Mouse (Mus musculus) limb, embryonic 15.5 days (tissue): ENCODE results near the gene Cst6. TPM values are rescaled to one million over a fixed set of nuclear protein-coding genes. Genes with fewer than 3 reads are reported as not detected.

ENCODE experiments used
- ATAC-seq: fragments of 200-750 bp; cut with Nextera tagmentation; 2 replicates; pipeline ENCODE4 v1.8.0; 2017; ENCODE audit warnings: low read depth, moderate TSS enrichment; ENCODE audit not compliant: insufficient number of reproducible peaks, low FRiP score, low TSS enrichment
- H3K27ac ChIP-seq: fragments of 300-500 bp; sonication (generic); 2 replicates; pipeline ENCODE4 v1.5.1; 2015; ENCODE audit warnings: moderate library complexity, mild to moderate bottlenecking, inconsistent platforms
- H3K27me3 ChIP-seq: fragments of 300-500 bp; sonication (generic); 2 replicates; pipeline ENCODE4 v1.6.1; 2015; ENCODE audit warnings: inconsistent platforms
- H3K36me3 ChIP-seq: fragments of 300-500 bp; sonication (generic); 2 replicates; pipeline ENCODE4 v1.6.1; 2015; ENCODE audit warnings: inconsistent platforms
- H3K4me1 ChIP-seq: fragments of 300-500 bp; sonication (generic); 2 replicates; pipeline ENCODE4 v1.6.1; 2015; ENCODE audit warnings: inconsistent platforms
- H3K4me2 ChIP-seq: fragments of 300-500 bp; sonication (generic); 2 replicates; pipeline ENCODE4 v1.6.1; 2015; ENCODE audit warnings: mild to moderate bottlenecking, inconsistent platforms
- H3K4me3 ChIP-seq: fragments of 300-500 bp; sonication (generic); 2 replicates; pipeline ENCODE4 v1.5.1; 2015; ENCODE audit warnings: mild to moderate bottlenecking, inconsistent platforms
- H3K9ac ChIP-seq: fragments of 300-500 bp; sonication (generic); 2 replicates; pipeline ENCODE4 v1.6.1; 2015; ENCODE audit warnings: inconsistent platforms
- H3K9me3 ChIP-seq: fragments of 300-500 bp; sonication (generic); 2 replicates; pipeline ENCODE4 v1.6.1; 2016; ENCODE audit warnings: inconsistent platforms
- WGBS: fragments of 180-500 bp; shearing (Covaris S2); methylation state at CpG from one replicate; pipeline ENCODE4 v1.1.7; 2015; 5-methylcytosine and 5-hydroxymethylcytosine counted together
- polyA plus RNA-seq: library from polyadenylated mRNA; unstranded; fragments of >200 nt; fragmentation: Nextera tagmentation; extraction: Ambion mirVana; gene quantifications from 2 replicates; pipeline ENCODE4 v1.2.1, GENCODE M21; 2015

Gene Cst6
- polyA plus RNA-seq, 1 experiment from 2014 or later = 40.0 TPM

DNA sequence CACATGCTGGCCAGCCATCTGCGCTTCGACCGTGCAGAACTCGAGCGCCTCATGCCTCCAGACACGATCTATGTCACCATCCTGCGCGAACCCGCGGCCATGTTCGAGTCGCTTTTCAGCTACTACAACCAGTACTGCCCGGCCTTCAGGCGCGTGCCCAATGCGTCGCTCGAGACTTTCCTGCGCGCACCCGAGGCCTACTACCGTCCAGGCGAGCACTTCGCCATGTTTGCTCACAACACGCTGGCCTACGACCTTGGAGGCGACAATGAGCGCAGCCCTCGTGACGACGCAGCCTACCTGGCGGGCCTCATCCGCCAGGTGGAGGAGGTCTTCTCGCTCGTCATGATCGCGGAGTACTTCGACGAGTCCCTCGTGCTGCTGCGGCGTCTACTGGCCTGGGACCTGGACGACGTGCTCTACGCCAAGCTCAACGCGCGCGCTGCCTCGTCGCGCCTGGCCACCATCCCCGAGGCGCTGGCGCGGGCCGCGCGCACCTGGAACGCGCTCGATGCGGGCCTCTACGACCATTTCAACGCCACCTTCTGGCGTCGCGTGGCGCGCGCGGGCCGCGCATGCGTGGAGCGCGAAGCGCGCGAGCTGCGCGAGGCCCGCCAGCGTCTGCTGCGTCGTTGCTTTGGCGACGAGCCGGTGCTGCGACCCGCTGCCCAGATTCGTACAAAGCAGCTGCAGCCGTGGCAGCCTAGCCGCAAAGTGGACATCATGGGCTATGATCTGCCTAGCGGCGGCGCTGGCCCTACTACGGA, 42.2 kb downstream of the Cst6 start:
- Histone ChIP-seq H3K27me3 (peaks cover 10% of the 10 kb centered on the region; the same call in 1 of the 2 replicates), H3K4me1 (peaks cover 11% of the 10 kb centered on the region; the same call in 1 of the 2 replicates), H3K9me3 (no peaks in the 10 kb centered on the region), H3K27ac (no peak overlapping the region), H3K4me3 (peak overlapping the region; percentile 33), H3K9ac (no peak overlapping the region), H3K4me2 (peak overlapping the region; percentile 50), H3K36me3 (peaks cover 19% of the 10 kb centered on the region; the same call in 1 of the 2 replicates)
- 41% methylated on average over 97 of the region's 98 CpGs for WGBS
- no peak for ATAC-seq

DNA sequence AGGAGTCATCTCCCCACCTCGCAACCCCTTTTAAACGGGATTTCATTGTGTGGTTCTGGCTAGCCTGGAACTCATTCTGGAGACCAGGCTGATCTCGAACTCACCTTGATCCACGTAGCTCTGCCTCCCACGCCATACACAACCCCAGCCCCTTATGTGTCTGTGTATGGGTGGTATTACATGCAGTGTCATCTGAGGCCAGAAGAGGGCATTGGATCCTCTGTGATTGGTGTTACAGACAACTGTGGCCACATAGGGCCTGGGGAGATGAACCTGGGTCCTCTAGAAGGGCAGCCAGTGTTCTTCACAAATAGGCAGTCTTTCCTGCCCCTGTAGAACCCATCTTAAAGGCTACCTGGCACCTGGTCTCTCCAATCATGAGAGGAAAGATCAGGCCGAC, 43.1 kb downstream of the Cst6 start:
- Histone ChIP-seq H3K27me3 (peaks cover 10% of the 10 kb centered on the region; the same call in 1 of the 2 replicates), H3K9ac (no peak overlapping the region), H3K4me1 (peaks cover 11% of the 10 kb centered on the region; the same call in 1 of the 2 replicates), H3K9me3 (no peaks in the 10 kb centered on the region), H3K4me2 (no peak overlapping the region), H3K4me3 (no peak overlapping the region), H3K27ac (no peak overlapping the region), H3K36me3 (peaks cover 19% of the 10 kb centered on the region; the same call in 1 of the 2 replicates)
- no peak for ATAC-seq
- WGBS = 84% methylated on average over 6 of the region's 6 CpGs

GRCm38 (mm10) chr19:5302455-5302854, 46.9 kb downstream of the Cst6 start:
- no peak for ATAC-seq
- no peak overlapping the region for H3K4me2 ChIP-seq
- WGBS = 22% methylated on average over 4 of the region's 4 CpGs
- H3K9me3 ChIP-seq = no peaks in the 10 kb centered on the region
- H3K36me3 ChIP-seq = peaks cover 19% of the 10 kb centered on the region; the same call in 1 of the 2 replicates
- peaks cover 7% of the 10 kb centered on the region; the same call in 1 of the 2 replicates for H3K27me3 ChIP-seq
- H3K4me1 ChIP-seq = peaks cover 26% of the 10 kb centered on the region
- no peak overlapping the region for H3K9ac ChIP-seq
- no peak overlapping the region for H3K27ac ChIP-seq
- H3K4me3 ChIP-seq = no peak overlapping the region

GRCm38 (mm10) chr19:5300588-5300987, 48.8 kb downstream of the Cst6 start:
- no peak overlapping the region for H3K4me3 ChIP-seq
- H3K4me1 ChIP-seq = peaks cover 30% of the 10 kb centered on the region
- H3K9me3 ChIP-seq = no peaks in the 10 kb centered on the region
- no peak overlapping the region for H3K4me2 ChIP-seq
- no peak overlapping the region for H3K9ac ChIP-seq
- no peak for ATAC-seq
- H3K27me3 ChIP-seq = no peaks in the 10 kb centered on the region
- 0 out of 2 replicates have a peak, but pooled peaks cover 4% of the 10 kb centered on the region for H3K36me3 ChIP-seq
- 58% methylated on average over 6 of the region's 6 CpGs for WGBS
- no peak overlapping the region for H3K27ac ChIP-seq

DNA sequence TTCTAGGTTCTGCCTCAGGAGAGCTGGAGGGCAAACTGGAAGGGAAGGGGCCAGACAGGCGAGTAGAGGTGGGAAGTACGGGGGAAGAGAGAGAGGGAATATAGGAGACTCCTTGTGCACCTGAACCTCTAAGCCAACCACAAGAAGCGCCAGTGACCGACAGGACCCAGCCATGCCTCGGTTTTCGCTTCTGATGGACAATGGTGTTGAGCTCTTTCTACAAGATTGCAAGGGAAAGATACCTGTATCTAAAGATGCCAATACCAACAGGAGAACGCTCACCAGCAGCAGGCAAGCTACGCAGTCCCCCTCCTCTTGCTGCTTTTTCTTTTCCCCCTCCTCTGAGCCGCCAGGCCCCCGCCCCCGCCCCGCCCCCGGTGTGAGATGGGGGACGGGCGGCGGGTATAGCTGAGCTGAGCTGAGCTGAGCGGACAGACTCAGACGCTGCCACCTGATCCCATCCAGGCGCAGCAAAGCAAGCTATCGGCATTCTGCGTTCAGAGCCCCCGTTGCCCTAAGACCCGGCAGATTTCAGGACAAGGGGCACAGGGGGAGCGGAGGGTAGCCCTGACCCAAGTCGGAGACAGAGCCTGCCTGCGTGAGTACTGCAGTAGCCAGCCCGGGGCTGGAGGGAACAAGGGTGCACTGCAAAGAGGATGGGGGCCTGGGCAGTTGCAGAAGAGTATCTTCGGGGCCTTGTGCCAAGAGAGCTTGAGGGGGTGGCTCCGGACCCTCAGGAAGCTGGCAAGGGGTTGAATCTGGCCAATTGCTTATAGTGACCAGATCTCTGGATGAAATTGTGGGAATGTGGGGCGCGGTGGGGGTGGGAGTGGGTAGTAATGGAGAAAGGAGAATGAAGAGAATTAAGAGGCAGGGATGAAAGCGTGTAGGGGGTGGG, 51.2 kb downstream of the Cst6 start, which contains the start of gene Gal3st3:
TSS of gene Gal3st3 (plus strand) at position 429 of the 898 bp plus-strand sequence.
- Histone ChIP-seq H3K4me3 (peak within 1 kb of the TSS; percentile 49), H3K36me3 (peaks cover 5% of the 10 kb centered on the region), H3K4me2 (peak within 1 kb of the TSS; percentile 80), H3K4me1 (peaks cover 41% of the 10 kb centered on the region), H3K27me3 (no peaks in the 10 kb centered on the region), H3K9ac (peak within 1 kb of the TSS; percentile 56), H3K9me3 (no peaks in the 10 kb centered on the region), H3K27ac (no peak within 1 kb of the TSS; the same call in 1 of the 2 replicates)
- no peak for ATAC-seq
- WGBS = 10% methylated on average over 32 of the region's 32 CpGs

DNA sequence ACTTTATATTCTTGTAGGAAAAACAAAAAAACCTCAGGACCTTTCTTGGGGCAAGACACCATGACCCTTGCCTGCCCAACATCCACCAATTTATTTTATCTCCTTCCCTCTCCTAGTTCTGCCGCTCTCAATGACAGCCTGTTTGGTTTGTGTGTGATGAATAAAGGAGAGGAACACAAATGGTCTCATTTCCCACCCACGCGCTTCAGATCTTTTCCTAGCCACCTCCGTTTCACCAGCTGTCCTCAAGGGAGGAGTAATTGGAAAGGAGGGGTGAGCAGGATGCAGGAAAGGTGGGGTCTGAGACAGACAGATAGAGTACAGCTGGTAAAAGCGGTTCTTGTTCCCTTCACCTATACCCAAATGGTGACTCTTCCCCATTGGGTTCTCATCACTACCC, 52.7 kb downstream of the Cst6 start:
- ATAC-seq = no peak

GRCm38 (mm10) chr19:5295736-5296075, 53.7 kb downstream of the Cst6 start:
- H3K27me3 ChIP-seq = no peaks in the 10 kb centered on the region
- WGBS = 6% methylated on average over 13 of the region's 13 CpGs

More for the DNA sequence above, 52.7 kb downstream of the Cst6 start:
- peaks cover 38% of the 10 kb centered on the region for H3K4me1 ChIP-seq
- no peak overlapping the region for H3K9ac ChIP-seq
- peaks cover 19% of the 10 kb centered on the region for H3K36me3 ChIP-seq
- H3K9me3 ChIP-seq = no peaks in the 10 kb centered on the region
- H3K27me3 ChIP-seq = no peaks in the 10 kb centered on the region
- 60% methylated on average over 5 of the region's 5 CpGs for WGBS
- H3K4me2 ChIP-seq = no peak overlapping the region
- H3K27ac ChIP-seq = no peak overlapping the region
- no peak overlapping the region for H3K4me3 ChIP-seq

GRCm38 (mm10) chr19:5294972-5295735, 54.2 kb downstream of the Cst6 start, which contains the start of gene Sf3b2:
Gene Sf3b2 (minus strand): TSS chr19:5295455.
- no peaks in the 10 kb centered on the region for H3K27me3 ChIP-seq
- peak within 1 kb of the TSS; percentile 82 for H3K9ac ChIP-seq
- WGBS = under 1% methylated on average over 46 of the region's 46 CpGs
- H3K9me3 ChIP-seq = no peaks in the 10 kb centered on the region
- peak within 1 kb of the TSS; percentile 75 for H3K4me2 ChIP-seq
- peak within 1 kb of the TSS; percentile 97 for H3K4me3 ChIP-seq
- peaks cover 38% of the 10 kb centered on the region for H3K4me1 ChIP-seq
- H3K36me3 ChIP-seq = peaks cover 33% of the 10 kb centered on the region
- peak; percentile 96 for ATAC-seq
- peak within 1 kb of the TSS; percentile 92 for H3K27ac ChIP-seq

More at GRCm38 (mm10) chr19:5295736-5296075, 53.7 kb downstream of the Cst6 start:
- Histone ChIP-seq H3K9me3 (no peaks in the 10 kb centered on the region), H3K4me2 (peak overlapping the region; percentile 75), H3K9ac (peak overlapping the region; percentile 58), H3K4me3 (peak overlapping the region; percentile 97), H3K27ac (peak overlapping the region; percentile 92), H3K36me3 (peaks cover 27% of the 10 kb centered on the region), H3K4me1 (peaks cover 38% of the 10 kb centered on the region)
- ATAC-seq = no peak; the same call in 1 of the 2 replicates

Other genes with a start within 250 kb of the Cst6 start
- gene Rab1b, start 242.5 kb downstream of the Cst6 start, polyA plus RNA-seq = 239 and 270 TPM in 2 replicates
- 13.0 and 16.9 TPM in 2 replicates for gene Klc2, start 231.0 kb downstream of the Cst6 start, polyA plus RNA-seq
- 19.9 and 23.7 TPM in 2 replicates for gene Pacs1, start 76.5 kb downstream of the Cst6 start, polyA plus RNA-seq
- gene Sf3b2, start 54.1 kb downstream of the Cst6 start, polyA plus RNA-seq = 291 and 302 TPM in 2 replicates
- gene Gal3st3, start 51.2 kb downstream of the Cst6 start, polyA plus RNA-seq = 4.7 and 5.5 TPM in 2 replicates
- gene Catsper1, start 13.8 kb downstream of the Cst6 start, polyA plus RNA-seq = not detected in 2 replicates
- gene Eif1ad, start 17.2 kb upstream of the Cst6 start, polyA plus RNA-seq = 57.3 and 60.1 TPM in 2 replicates
- gene Banf1, start 17.6 kb upstream of the Cst6 start, polyA plus RNA-seq = 372 and 374 TPM in 2 replicates
- gene Sart1, start 39.1 kb upstream of the Cst6 start, polyA plus RNA-seq = 67.0 and 72.1 TPM in 2 replicates
- gene Tsga10ip, start 53.0 kb upstream of the Cst6 start, polyA plus RNA-seq = 0.42 TPM in 1 of 2 replicates, not detected in the other
- 254 and 257 TPM in 2 replicates for gene Drap1, start 75.4 kb upstream of the Cst6 start, polyA plus RNA-seq
- 68.6 and 69.9 TPM in 2 replicates for gene AI837181, start 75.6 kb upstream of the Cst6 start, polyA plus RNA-seq
- not detected in 2 replicates for gene Fosl1, start 98.0 kb upstream of the Cst6 start, polyA plus RNA-seq
- 6.6 and 6.9 TPM in 2 replicates for gene Ccdc85b, start 108.3 kb upstream of the Cst6 start, polyA plus RNA-seq
- gene Fibp, start 111.0 kb upstream of the Cst6 start, polyA plus RNA-seq = 99.3 and 105 TPM in 2 replicates
- 0.82 and 1.7 TPM in 2 replicates for gene Ctsw, start 118.9 kb upstream of the Cst6 start, polyA plus RNA-seq
- 221 and 223 TPM in 2 replicates for gene Efemp2, start 124.4 kb upstream of the Cst6 start, polyA plus RNA-seq
- 35.5 and 36.6 TPM in 2 replicates for gene Mus81, start 138.8 kb upstream of the Cst6 start, polyA plus RNA-seq
- gene Cfl1, start 140.9 kb upstream of the Cst6 start, polyA plus RNA-seq = 2,209 and 2,356 TPM in 2 replicates
- gene 1700020D05Rik, start 154.2 kb upstream of the Cst6 start, polyA plus RNA-seq = not detected in 2 replicates
- 9.4 and 10.3 TPM in 2 replicates for gene Snx32, start 161.0 kb upstream of the Cst6 start, polyA plus RNA-seq
- 30.1 and 30.3 TPM in 2 replicates for gene Ovol1, start 211.1 kb upstream of the Cst6 start, polyA plus RNA-seq
- 4.3 and 4.4 TPM in 2 replicates for gene Ap5b1, start 218.5 kb upstream of the Cst6 start, polyA plus RNA-seq